Mouse (Mus musculus) kidney, adult 8-10 months (tissue): ENCODE measurements around the gene Rbpms2.
"Not testable (repeated sequence)": the region's sequence is repeated elsewhere in the genome, so short reads cannot be mapped to it uniquely, and the experiment has no call there.

Experiments
- DNase-seq, 2 experiments: peaks; one replicate each; pipeline ENCODE4 v3.0.0; 2022

Rbpms2 gene

GRCm38 (mm10) chr9:65661029-65661428 is 31.6 kb downstream of the Rbpms2 start:
- DNase-seq = peak; percentile 40 to 58

- DNase-seq = no peak
Observed at GRCm38 (mm10) chr9:65661493-65661892, 32.0 kb downstream of the Rbpms2 start.

DNA sequence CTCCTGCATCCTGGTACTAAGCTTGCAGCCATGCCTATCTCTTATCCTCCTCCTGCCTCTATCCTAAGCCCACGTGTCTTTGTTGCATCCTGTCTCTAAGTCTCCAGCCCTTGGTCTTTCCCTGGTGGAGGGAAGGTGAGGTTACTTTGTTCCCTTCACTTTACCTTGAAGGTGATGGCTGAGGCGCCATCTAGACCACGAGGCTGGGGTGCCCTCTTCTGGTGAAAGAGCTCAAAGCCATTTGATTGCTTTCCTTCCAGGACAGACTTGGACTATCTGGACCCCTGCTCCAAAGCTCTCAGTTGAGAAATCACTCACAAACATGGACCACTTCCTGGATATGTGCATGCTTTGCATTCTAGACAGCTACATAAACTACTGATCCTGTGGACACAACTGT is 34.7 kb downstream of the Rbpms2 start:
- DNase-seq = peak; percentile 52 to 84

DNA sequence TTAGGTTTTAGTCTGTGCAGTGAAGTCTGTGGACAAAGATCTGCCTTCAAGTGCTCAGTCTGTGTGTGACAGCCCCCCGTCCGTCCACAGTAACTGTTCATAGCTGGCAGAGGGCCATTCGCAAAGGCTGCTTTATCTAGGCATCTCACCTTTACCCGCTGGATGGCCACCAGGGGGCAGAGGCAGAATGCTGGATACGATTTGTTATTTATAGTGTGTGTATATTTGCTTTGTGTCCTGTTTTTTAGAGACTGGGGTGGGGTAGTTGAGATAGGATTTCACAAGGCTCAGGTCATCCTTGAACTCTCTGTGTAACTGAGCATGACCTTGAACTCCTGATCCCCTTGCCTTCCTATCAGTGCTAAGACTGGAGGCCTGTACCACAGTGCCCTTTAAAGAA is 36.6 kb downstream of the Rbpms2 start:
- DNase-seq = peak; percentile 67 to 79

DNA sequence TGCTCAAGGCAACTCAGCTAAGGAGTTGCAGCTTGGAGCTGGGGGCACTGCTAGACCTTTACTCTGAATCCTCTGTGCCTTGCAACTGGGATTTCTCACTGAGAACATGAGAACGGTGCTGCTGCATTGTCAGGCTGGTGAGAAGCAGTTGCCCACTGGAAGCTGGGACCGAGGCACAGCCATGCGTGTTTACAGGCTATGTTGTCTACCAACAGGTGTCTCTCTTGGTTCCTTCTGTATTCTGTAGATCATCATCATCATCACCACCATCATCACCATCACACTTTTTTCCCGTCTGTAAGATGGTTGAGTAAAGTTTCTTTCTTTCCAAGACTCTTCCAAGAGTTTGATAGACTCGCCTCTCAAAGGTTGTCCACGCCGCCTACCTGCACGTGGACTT is 38.3 kb downstream of the Rbpms2 start, which contains the start of gene Oaz2:
TSS of gene Oaz2 (plus strand) at position 301 of the 400 bp plus-strand sequence.
- no peak for DNase-seq

GRCm38 (mm10) chr9:65671431-65671931 is 42.0 kb downstream of the Rbpms2 start:
- peak; percentile 95 for DNase-seq

DNA sequence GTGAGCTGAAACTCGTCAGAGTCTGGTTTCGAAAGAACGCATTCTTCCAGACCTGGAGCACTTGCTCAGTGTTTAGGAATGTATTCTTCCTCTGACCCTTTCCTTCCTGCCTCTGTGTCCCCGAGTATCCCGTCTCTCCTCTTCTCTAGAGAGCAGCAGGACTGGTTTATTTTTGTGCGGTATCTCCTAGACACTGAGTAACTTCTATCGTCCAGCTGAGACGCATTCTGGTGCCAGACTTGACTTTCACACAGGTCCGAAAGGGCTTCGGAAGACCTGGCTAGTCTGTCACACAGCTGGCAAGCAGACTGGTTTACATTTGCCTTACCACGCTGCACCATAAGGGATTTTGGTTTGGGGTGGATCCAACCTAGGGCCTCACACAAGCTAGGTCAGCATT is 43.5 kb downstream of the Rbpms2 start:
- peak; percentile 58 to 65 for DNase-seq

GRCm38 (mm10) chr9:65675461-65676357 is 46.3 kb downstream of the Rbpms2 start:
- peak in 1 of 2 experiments; percentile 17 for DNase-seq

DNA sequence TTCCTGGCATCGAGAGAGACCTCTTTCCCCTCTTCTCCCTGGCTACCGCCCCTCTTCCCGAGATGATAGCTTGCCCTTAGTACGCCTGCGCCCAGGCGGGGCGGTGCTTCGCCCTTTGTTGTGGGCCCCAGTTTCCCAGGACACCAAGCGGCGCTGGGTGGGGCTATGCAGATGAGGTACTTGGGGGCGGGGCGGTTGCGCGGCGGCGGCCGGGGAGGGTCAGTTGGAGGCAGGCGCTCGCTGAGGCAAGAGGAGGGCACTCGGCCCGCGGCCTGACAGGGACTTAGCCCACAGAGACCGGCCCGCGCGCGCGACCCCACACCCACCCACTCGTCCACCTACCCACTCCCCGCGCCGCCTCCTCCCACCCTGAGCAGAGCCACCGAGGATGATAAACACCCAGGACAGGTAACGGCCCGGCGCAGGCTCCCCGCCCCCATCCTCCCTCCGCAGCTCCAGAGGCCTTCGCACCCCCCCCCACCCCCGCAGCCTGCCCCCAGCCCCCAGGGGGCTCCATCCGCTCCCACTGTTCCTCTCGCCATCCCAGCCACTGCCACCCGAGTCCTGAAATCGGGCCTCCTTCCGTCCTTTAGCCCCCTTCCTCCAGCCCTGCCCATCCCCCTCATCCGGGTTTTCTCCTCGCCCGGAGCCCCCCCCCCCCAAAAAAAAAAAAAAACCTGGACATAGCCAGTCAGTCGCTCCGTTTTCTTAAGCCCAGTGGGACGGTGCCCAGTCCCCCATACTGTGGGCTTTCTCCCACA is 47.1 kb downstream of the Rbpms2 start:
- peak; percentile 96 to 98 for DNase-seq

GRCm38 (mm10) chr9:65677119-65677462 is 47.6 kb downstream of the Rbpms2 start:
- no peak for DNase-seq

- DNase-seq = peak; percentile 55 to 57
Observed at GRCm38 (mm10) chr9:65679181-65679761, 49.8 kb downstream of the Rbpms2 start.

DNA sequence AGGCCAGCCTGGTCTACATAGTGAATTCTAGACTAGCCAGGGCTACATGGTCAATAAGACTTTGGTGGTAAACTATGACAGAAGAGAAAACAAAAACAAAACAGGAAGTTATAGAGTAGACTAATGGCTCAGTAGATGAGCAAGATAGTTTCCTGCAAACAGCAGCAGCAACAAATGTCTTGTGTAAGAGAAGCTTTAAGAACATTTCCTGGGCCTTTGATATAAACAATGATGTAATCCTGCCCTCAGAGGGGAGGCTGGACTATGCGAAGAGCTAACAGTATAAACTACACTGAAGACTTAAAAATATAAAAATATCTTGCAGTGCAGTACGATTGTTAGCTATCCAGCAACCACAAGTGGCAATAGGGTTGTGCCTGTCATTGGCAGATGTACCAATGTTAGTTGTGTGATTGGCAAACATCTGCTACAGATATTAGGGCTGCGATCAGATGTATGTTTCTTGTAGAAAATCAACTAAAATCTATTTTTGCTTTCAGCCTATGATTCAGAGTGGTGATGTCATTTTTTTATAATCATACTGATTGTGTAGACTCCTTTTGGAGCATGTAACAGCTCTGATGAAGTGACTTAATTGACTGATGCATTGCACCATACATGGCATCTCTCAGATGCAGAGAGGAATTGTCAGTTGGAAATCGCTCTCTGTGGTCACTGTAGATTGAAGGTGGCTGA is 51.6 kb downstream of the Rbpms2 start:
- DNase-seq = no peak

DNA sequence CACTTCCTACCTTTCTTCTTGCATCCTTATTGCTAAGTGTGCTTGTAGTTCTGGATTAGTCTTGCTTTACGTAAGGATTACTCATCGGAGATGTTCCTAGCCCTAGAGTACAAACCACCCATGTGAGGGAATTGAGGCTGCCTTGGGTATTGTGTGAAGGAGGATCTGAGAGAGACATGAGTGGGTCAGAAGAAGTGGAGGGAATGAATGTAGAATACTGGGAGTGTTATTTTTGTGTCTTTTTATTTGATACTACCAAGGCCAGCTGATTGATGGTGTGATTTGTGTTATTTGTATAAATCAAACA is 52.1 kb downstream of the Rbpms2 start:
- DNase-seq = no peak

- DNase-seq = no peak
Observed at GRCm38 (mm10) chr9:65682183-65682582, 52.7 kb downstream of the Rbpms2 start.

DNA sequence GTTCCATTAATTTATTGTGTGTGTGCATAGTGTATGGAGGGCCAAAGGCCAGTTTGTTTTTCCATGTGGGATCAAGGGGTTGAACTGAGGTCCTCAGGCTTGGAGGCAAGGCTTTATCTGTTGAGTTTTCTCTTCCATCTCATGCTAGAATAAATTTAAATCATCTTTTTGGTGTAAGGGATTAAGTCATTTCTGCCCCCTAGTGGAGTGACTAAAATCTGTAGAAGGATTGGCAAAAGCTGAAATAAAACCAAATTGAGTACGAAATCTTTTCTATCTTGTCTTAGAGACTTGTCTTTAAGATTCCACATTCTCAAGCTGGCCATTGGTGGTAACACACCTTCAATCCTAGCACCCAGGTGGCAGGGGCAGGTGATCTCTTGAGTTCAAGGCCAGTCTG is 53.5 kb downstream of the Rbpms2 start:
- no peak for DNase-seq

DNA sequence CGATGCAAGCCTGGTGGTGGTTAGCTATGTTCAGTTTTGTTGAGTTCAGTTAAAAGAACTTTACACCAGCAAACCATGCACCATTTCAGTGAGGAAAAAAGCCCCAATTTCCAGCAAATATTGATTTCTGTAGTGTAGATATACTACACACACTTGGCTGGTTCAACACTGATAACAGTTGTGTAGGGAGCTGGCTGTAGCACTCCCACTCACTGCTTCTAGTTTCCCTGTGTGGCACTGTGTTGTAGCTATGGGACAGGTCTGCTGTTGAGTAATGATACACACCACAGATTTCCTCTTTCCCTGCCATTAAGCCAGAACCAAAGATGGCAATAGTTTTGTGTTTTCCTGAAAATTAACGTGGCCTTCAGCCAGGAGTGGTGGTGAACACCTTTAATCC is 55.3 kb downstream of the Rbpms2 start:
- no peak for DNase-seq

- not testable (repeated sequence) for DNase-seq
Observed at GRCm38 (mm10) chr9:65689869-65690268, 60.4 kb downstream of the Rbpms2 start.

GRCm38 (mm10) chr9:65692466-65692865 is 63.0 kb downstream of the Rbpms2 start:
- no peak for DNase-seq

- DNase-seq = no peak
Observed at GRCm38 (mm10) chr9:65692959-65693603, 63.6 kb downstream of the Rbpms2 start.

DNA sequence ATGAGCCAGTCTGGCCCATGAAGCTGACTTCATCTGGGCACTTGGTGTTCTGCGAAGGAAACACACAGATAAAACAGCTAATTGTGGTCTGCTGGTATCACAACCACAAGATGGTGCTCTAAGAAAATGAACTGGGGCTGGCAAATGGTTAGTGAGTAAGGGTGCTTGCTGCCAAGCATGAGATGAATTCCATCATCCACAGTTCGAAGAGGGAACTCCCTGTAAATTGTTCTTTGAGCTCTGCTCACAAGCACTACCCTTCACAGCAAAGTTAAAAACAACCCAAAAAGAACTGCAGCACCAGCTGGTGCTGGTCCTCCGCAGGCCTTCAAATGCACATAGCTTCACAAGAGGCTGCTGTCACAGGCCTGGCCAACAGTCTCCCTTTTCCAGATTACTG is 66.2 kb downstream of the Rbpms2 start:
- DNase-seq = peak; percentile 30 to 36

- DNase-seq = no peak
Observed at GRCm38 (mm10) chr9:65696337-65696736, 66.9 kb downstream of the Rbpms2 start.

DNA sequence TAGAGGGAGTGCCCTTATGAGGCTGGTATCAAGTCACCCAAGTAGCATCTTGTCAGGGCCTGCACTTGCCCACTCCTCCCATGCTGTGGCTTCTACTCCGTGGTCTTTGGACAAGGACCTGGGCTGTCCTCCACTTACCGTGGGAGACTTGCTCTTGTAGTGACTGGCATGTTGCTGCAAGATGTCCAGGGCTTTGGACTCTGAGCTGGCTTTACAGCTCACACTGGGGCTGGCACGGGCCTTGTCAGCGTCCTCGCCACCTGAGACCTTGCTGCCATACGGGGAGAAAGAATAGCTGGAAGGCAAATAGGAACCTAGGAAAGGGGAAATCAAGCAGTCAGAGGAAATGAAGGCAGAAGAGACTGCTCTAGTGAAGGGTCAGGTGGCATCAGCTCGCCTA is 67.9 kb downstream of the Rbpms2 start:
- no peak for DNase-seq
